Mouse (Mus musculus): ENCODE measurements around the gene LTO1. TPM values are rescaled to one million over a fixed set of nuclear protein-coding genes. Genes with fewer than 3 reads are reported as not detected.
"Not testable (repeated sequence)": the region's sequence is repeated elsewhere in the genome, so short reads cannot be mapped to it uniquely, and the experiment has no call there.

LTO1 gene
- polyA plus RNA-seq, 1 experiment from 2014 or later, result 19.8 TPM

DNA sequence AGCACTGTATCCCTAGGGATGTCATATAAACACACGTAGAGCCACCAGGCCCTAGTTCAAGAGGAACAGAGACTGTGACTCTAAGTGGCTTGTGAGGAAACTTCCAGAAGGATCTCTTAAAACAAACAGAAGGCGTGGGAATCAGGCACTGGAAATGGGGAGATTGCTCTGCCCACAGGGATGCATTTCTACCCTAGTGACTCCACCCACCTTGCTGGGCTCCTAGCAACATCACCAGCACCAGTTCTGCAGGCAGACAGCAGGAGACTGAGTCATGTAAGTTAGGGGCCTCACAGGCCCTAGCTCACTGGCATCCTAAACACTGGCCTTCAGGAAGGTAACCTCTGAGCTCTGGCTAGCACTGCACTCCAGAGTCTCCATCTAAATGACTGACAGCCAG is 23.0 kb upstream of the LTO1 start:
- Histone ChIP-seq H3K4me2 (no peak overlapping the region), H3K4me3 (no peak overlapping the region), H3K36me3 (no peaks in the 10 kb centered on the region), H3K27me3 (peaks cover 70% of the 10 kb centered on the region), H3K27ac (no peak overlapping the region), H3K9ac (no peak overlapping the region), H3K4me1 (replicated peaks) (peaks cover 23% of the 10 kb centered on the region), H3K9me3 (replicated peaks) (no peaks in the 10 kb centered on the region)
- no peak for ATAC-seq (replicated peaks; ENCODE audit: insufficient number of reproducible peaks, insufficient read depth, low FRiP score, low read depth)
- WGBS, result 77% methylated on average over 2 of the region's 2 CpGs

DNA sequence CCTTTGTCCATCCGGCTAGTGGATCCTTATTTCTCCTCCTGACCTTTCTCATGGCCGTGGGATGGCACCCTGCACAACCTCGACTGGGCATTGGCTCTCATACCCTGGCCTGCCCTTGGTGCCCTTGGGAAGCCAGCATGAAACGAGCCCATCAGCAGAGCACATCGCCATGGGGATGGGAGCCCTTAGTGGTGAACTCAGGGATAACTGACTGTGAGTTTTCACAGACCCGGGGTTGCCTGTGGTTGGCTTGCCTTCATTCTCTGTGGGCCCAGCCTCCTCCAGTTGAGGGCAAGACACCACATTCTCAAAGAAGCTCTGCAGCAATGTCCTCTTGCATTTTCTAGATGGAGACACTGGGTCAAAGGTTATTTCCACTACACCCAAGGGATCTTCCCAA is 22.6 kb upstream of the LTO1 start:
- Histone ChIP-seq H3K36me3 (no peaks in the 10 kb centered on the region), H3K4me2 (no peak overlapping the region), H3K4me1 (replicated peaks) (peaks cover 27% of the 10 kb centered on the region), H3K4me3 (no peak overlapping the region), H3K27me3 (peaks cover 75% of the 10 kb centered on the region), H3K9ac (no peak overlapping the region), H3K9me3 (replicated peaks) (no peaks in the 10 kb centered on the region), H3K27ac (no peak overlapping the region)
- 48% methylated on average over 6 of the region's 6 CpGs for WGBS
- no peak for ATAC-seq (replicated peaks; ENCODE audit: insufficient number of reproducible peaks, insufficient read depth, low FRiP score, low read depth)

DNA sequence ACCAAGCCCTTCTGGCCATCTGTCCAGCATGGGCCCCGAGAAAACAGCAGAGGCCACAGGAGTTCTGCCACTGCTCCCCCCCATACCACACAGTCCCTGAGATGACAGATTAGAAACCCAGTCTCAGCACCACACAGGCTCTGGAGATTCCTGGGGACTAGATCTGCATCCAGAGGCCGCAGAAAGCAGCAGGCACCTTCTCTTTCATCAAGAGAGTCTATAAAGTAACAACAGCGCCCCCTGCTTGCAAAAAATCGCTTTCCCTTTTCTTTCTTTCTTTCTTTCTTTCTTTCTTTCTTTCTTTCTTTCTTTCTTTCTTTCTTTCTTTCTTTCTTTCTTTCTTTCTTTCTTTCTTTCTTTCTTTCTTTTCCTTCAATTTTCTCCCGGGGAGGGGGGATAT is 20.7 kb upstream of the LTO1 start:
- H3K4me1 ChIP-seq (replicated peaks), result peaks cover 24% of the 10 kb centered on the region

DNA sequence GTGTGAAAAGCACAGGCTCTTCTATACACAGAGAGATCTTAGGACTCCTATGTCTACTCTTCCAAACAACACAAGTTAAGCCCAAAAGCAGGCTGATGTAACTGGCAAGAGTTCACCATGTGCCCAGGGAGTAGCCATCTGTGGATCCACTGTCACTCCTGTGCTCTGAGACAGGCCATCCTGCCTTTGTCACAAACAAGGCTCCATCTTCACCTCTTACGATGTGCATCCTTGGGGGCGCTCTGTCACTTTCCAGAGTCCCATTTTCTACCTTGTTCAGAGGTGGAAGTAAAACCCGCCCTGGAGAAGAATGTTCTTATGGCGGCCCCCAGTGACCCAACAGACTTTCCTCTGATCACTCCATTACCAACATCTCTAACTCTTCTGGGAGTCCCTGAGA is 20.2 kb upstream of the LTO1 start:
- Histone ChIP-seq H3K4me1 (replicated peaks) (peaks cover 24% of the 10 kb centered on the region), H3K36me3 (no peaks in the 10 kb centered on the region), H3K27me3 (peaks cover 75% of the 10 kb centered on the region), H3K4me3 (peak overlapping the region; percentile 57), H3K9me3 (replicated peaks) (no peaks in the 10 kb centered on the region), H3K27ac (no peak overlapping the region), H3K9ac (no peak overlapping the region), H3K4me2 (peak overlapping the region; percentile 95)
- ATAC-seq (replicated peaks; ENCODE audit: insufficient number of reproducible peaks, insufficient read depth, low FRiP score, low read depth), result no peak
- WGBS, result 9% methylated on average over 4 of the region's 4 CpGs

More for the DNA sequence above, 20.7 kb upstream of the LTO1 start:
- no peak overlapping the region; the same call in 1 of the 2 replicates for H3K4me2 ChIP-seq
- H3K9me3 ChIP-seq (replicated peaks), result no peaks in the 10 kb centered on the region
- H3K36me3 ChIP-seq, result no peaks in the 10 kb centered on the region
- no peak for ATAC-seq (replicated peaks; ENCODE audit: insufficient number of reproducible peaks, insufficient read depth, low FRiP score, low read depth)
- H3K27me3 ChIP-seq, result peaks cover 75% of the 10 kb centered on the region
- H3K4me3 ChIP-seq, result no peak overlapping the region
- H3K27ac ChIP-seq, result no peak overlapping the region
- 7% methylated on average over 5 of the region's 5 CpGs for WGBS
- no peak overlapping the region for H3K9ac ChIP-seq

DNA sequence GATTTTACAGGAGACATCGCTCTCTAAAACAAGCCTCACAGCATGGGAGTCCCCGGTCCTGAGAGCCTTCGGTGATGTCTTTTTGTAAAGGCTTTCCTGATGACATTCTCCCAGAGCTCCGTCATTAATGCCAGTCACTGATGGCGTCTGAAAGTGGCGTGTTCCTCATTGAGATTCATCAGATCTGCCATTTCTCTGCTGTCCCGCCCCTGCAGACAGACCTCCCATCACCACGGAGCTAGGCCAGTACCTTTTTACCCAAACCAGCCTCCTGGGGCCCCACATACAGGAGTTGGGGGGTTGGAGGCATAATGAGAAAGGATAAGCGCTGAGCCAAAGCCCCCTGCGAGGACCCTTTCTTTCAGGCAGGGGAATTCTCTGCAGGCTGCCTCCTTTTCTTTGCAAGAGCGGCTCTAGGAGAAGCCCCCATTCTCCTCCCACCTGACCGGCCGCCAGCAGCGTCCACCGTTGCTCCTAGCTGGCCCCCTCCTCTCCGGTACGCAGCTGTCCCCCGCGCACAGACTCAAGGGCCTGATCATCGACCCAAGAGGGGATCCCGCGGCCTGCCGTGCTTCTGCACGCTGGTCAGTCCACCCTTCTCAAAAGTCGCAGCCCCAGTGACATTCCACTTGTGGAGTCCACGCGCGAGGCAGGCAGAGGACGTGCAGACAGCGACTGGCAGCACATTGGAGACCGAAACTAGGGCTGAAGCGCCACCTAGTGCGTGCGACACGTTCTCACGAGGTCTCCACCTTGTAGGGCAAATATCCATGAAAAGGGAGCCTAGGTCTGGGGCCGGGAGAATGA is 19.4 kb upstream of the LTO1 start:
- WGBS, result under 1% methylated on average over 37 of the region's 37 CpGs
- Histone ChIP-seq H3K4me1 (replicated peaks) (peaks cover 24% of the 10 kb centered on the region), H3K36me3 (no peaks in the 10 kb centered on the region), H3K4me3 (peak overlapping the region; percentile 57), H3K27ac (no peak overlapping the region), H3K9me3 (replicated peaks) (no peaks in the 10 kb centered on the region), H3K9ac (peak overlapping the region; percentile 51), H3K4me2 (peak overlapping the region; percentile 95), H3K27me3 (peaks cover 79% of the 10 kb centered on the region)
- peak; percentile 50 for ATAC-seq (replicated peaks; ENCODE audit: insufficient number of reproducible peaks, insufficient read depth, low FRiP score, low read depth)

DNA sequence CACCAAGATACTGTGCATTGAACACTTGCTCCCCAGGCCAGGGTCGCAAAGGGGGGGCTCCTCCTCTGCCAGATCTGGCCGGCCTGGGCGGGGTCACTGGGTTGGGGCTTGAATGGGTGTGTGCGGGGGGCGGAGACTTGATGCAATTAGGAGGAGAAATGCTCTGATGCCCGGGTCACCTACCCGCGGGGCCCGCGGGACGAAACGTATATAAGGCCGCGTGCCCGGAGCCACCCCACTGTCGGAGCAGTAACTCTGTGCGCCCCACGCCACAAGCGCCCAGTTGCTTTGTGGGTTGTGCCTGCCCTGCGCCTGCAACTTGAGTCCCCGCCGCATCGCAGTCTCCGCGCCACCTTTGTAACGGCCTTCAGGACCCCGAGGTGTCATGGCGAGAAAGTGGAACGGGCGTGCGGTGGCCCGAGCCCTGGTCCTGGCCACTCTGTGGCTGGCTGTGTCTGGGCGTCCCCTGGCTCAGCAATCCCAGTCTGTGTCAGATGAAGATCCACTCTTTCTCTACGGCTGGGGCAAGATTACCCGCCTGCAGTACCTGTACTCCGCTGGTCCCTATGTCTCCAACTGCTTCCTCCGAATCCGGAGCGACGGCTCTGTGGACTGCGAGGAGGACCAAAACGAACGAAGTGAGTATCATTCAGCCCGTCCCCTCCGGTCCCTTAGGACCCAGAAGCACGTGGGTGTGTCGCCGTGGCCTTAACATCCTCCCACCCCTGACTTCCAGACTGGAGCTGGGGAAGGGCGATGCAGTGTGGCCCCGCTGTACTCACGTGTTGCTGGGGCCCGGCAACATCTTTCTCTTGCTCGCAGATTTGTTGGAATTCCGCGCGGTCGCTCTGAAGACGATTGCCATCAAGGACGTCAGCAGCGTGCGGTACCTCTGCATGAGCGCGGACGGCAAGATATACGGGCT is 18.3 kb upstream of the LTO1 start, which contains the start of gene Fgf15:
TSS of gene Fgf15 (plus strand) at position 238 of the 925 bp plus-strand sequence.
- Histone ChIP-seq H3K4me1 (replicated peaks) (peaks cover 24% of the 10 kb centered on the region), H3K27me3 (peaks cover 83% of the 10 kb centered on the region), H3K27ac (no peak within 1 kb of the TSS), H3K36me3 (no peaks in the 10 kb centered on the region), H3K9ac (peak within 1 kb of the TSS; percentile 51), H3K4me2 (peak within 1 kb of the TSS; percentile 95), H3K4me3 (peak within 1 kb of the TSS; percentile 57), H3K9me3 (replicated peaks) (no peaks in the 10 kb centered on the region)
- under 1% methylated on average over 65 of the region's 65 CpGs for WGBS
- no peak for ATAC-seq (replicated peaks; ENCODE audit: insufficient number of reproducible peaks, insufficient read depth, low FRiP score, low read depth)

DNA sequence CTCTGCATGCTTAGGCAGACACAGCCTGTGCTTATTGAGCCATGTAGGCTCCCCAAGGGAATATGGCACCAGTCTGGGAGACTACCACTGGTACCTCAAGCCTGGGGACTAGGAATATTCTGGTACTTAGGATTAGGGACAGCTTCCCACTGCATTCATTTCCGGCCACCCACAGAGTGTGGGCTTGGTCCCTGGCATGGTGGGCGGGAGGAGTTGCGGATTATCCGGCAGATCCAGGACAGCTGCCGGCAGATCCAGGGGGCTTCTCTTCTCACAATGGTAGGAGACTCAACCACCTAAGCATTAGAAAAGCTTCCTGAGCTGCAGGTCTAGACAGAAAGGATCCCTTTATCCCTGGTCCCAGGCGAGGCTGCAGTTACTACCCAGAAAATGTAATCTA is 16.4 kb upstream of the LTO1 start:
- Histone ChIP-seq H3K36me3 (no peaks in the 10 kb centered on the region), H3K9ac (no peak overlapping the region), H3K27me3 (peaks cover 70% of the 10 kb centered on the region), H3K27ac (no peak overlapping the region), H3K4me1 (replicated peaks) (peaks cover 24% of the 10 kb centered on the region), H3K4me3 (no peak overlapping the region), H3K4me2 (no peak overlapping the region), H3K9me3 (replicated peaks) (no peaks in the 10 kb centered on the region)
- 63% methylated on average over 6 of the region's 6 CpGs for WGBS
- no peak for ATAC-seq (replicated peaks; ENCODE audit: insufficient number of reproducible peaks, insufficient read depth, low FRiP score, low read depth)

DNA sequence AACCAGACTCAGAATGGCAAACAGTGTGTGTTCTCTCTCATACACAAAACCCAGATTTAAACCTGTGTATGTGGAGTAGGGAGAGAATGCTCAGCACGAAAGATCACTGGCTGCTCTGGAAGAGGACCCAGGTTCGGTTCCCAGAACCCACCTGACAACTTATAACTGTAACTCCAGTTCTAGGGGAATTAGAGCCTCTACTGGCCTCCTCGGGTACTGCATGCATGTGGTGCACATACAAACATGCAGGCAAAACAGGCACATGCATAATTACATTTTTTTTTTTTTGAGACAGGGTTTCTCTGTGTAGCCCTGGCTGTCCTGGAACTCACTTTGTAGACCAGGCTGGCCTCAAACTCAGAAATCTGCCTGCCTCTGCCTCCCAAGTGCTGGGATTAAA is 9.4 kb upstream of the LTO1 start:
- H3K4me3 ChIP-seq; H3K4me1 ChIP-seq (replicated peaks); H3K36me3 ChIP-seq; H3K9ac ChIP-seq; H3K27ac ChIP-seq; H3K4me2 ChIP-seq; ATAC-seq (replicated peaks; ENCODE audit: insufficient number of reproducible peaks, insufficient read depth, low FRiP score, low read depth); H3K9me3 ChIP-seq (replicated peaks): not testable (repeated sequence)
- WGBS, result 92% methylated on average over 3 of the region's 3 CpGs
- peaks cover 25% of the 10 kb centered on the region for H3K27me3 ChIP-seq

DNA sequence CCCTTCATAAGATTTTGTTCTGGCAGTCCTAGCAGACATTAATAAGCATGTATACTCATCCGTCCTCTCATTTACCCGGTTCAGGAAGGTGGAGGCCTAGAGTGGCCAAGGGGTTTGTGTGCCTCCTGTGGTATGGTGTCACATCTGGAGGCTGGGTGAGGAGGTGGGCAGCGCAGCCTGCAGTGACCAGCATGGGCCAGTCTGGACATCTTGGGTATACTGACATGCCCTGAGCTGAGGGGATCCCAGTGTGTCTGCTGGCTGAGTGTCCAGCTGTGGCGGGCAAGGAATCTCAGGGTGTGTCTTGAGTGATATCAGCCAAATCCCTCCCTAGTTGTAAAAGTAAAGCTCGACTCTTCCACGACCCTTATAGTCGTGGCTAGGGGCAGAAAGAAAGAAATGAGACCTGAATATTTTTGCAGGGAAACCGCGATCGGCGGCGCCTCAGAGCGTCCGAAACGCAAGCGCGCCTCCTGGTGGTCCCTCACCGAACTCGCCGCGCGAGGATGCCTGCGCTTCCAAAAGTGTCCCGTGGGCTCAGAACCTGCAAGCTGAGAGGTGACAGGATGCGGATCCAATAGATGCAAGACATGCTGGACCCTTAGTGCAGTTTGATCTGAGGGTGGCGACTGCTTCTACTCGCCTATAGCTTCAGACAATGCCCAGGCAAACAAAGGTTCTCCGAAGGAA is 8.0 kb upstream of the LTO1 start:
- 0 out of 2 replicates have a peak, but pooled peaks have one; percentile 38 for ATAC-seq (replicated peaks; ENCODE audit: insufficient number of reproducible peaks, insufficient read depth, low FRiP score, low read depth)
- H3K9ac ChIP-seq, result peak overlapping the region; percentile 25; the same call in 1 of the 2 replicates
- no peak overlapping the region for H3K27ac ChIP-seq
- H3K27me3 ChIP-seq, result peaks cover 20% of the 10 kb centered on the region
- peak overlapping the region; percentile 50 for H3K4me2 ChIP-seq
- H3K36me3 ChIP-seq, result no peaks in the 10 kb centered on the region
- peaks cover 5% of the 10 kb centered on the region for H3K4me1 ChIP-seq (replicated peaks)
- peak overlapping the region; percentile 16; the same call in 1 of the 2 replicates for H3K4me3 ChIP-seq
- H3K9me3 ChIP-seq (replicated peaks), result 0 out of 2 replicates have a peak, but pooled peaks cover 3% of the 10 kb centered on the region
- 12% methylated on average over 28 of the region's 28 CpGs for whole genome bisulfite sequencing

DNA sequence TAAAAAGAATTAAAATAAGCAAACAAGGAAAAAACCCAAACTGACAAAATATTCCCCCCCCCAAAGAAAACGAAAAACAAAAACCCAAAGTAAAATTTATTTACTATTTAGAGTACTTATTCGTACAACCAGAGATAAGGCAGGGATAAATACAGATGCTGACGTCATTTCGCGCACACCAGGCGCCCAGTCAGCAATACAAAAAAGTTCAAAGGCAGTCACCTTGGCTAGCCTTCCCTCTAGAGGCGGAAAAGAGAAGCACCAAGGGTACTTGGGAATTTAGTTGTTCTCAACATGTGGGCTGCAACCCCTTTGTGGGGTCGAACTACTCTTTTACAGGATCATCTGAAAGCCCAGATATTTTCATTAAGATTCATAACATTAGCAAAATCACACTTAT is 7.1 kb upstream of the LTO1 start:
- ATAC-seq (replicated peaks; ENCODE audit: insufficient number of reproducible peaks, insufficient read depth, low FRiP score, low read depth), result no peak; the same call in 1 of the 2 replicates

DNA sequence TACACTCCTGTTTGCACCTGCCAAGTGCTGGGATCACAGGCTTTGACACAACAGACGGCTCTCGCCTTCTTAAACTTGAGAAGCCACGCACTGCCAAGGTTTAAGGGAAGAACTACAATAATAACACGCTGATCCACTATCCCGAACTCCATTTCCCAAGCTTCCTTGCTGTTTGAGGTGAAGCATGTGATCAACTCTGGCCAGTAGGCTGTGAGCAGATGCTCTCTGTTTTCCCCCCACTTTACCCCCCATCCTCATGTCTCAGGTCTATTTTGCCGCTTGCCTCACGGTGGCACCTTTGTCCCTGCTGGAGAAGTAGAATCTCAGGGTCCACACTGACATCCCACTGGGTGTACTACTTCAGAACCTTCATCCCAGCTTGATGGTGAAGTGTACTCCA is 6.2 kb upstream of the LTO1 start:
- no peak for ATAC-seq (replicated peaks; ENCODE audit: insufficient number of reproducible peaks, insufficient read depth, low FRiP score, low read depth)

More for the DNA sequence above, 7.1 kb upstream of the LTO1 start:
- Histone ChIP-seq H3K4me2 (no peak overlapping the region), H3K9me3 (replicated peaks) (0 out of 2 replicates have a peak, but pooled peaks cover 3% of the 10 kb centered on the region), H3K4me3 (no peak overlapping the region), H3K36me3 (no peaks in the 10 kb centered on the region), H3K27me3 (peaks cover 20% of the 10 kb centered on the region), H3K9ac (no peak overlapping the region), H3K27ac (no peak overlapping the region), H3K4me1 (replicated peaks) (peaks cover 5% of the 10 kb centered on the region)
- 8% methylated on average over 8 of the region's 8 CpGs for WGBS

More for the DNA sequence above, 6.2 kb upstream of the LTO1 start:
- 0 out of 2 replicates have a peak, but pooled peaks cover 3% of the 10 kb centered on the region for H3K9me3 ChIP-seq (replicated peaks)
- peaks cover 20% of the 10 kb centered on the region for H3K27me3 ChIP-seq
- H3K27ac ChIP-seq, result no peak overlapping the region
- H3K4me1 ChIP-seq (replicated peaks), result peaks cover 5% of the 10 kb centered on the region
- no peaks in the 10 kb centered on the region for H3K36me3 ChIP-seq
- no peak overlapping the region for H3K4me3 ChIP-seq
- no peak overlapping the region for H3K9ac ChIP-seq
- no peak overlapping the region for H3K4me2 ChIP-seq
- 28% methylated on average over 7 of the region's 7 CpGs for WGBS
